Mouse (Mus musculus) liver, embryonic 14.5 days (tissue): ENCODE results near the gene Bmf. TPM values are rescaled to one million over a fixed set of nuclear protein-coding genes. Genes with fewer than 3 reads are reported as not detected.

Experiments
- ATAC-seq: fragments of 200-750 bp; cut with Nextera tagmentation; 2 replicates; pipeline ENCODE4 v1.8.0; 2017; ENCODE audit warnings: moderate number of reproducible peaks, mild to moderate bottlenecking, moderate library complexity; ENCODE audit not compliant: insufficient read depth
- DNase-seq, 3 experiments: peaks; one replicate each; pipeline ENCODE4 v3.0.0-alpha.2; 2012 to 2013; ENCODE audit warnings: low read depth in 3 of 3, low spot score in 3 of 3
- H3K27ac ChIP-seq: fragments of 300-500 bp; sonication (generic); 2 replicates; pipeline ENCODE4 v1.5.1; 2014; ENCODE audit warnings: moderate library complexity, mild to moderate bottlenecking, control low read depth, inconsistent platforms
- H3K27me3 ChIP-seq: fragments of 300-500 bp; sonication (generic); 2 replicates; pipeline ENCODE4 v1.6.1; 2014; ENCODE audit warnings: mild to moderate bottlenecking, low read length, moderate library complexity; ENCODE audit not compliant: control insufficient read depth, insufficient read depth
- H3K36me3 ChIP-seq: fragments of 300-500 bp; sonication (generic); replicated peaks from 2 replicates; pipeline ENCODE4 v1.6.1; 2014; ENCODE audit warnings: low read depth; ENCODE audit not compliant: control insufficient read depth, insufficient read depth
- H3K4me1 ChIP-seq, 2 experiments: fragments of 200-500 bp in 1 of 2; fragments of 300-500 bp in 1 of 2; sonication (generic) in 1 of 2; replicated peaks; 2 replicates each; pipeline ENCODE4 v1.6.1; 2012 to 2014; ENCODE audit warnings: antibody characterized with exemption in 1 of 2, inconsistent platforms in 1 of 2, low read length in 1 of 2; ENCODE audit not compliant: control insufficient read depth in 2 of 2, insufficient read depth in 2 of 2
- H3K4me2 ChIP-seq: fragments of 300-500 bp; sonication (generic); 2 replicates; pipeline ENCODE4 v1.6.1; 2014; ENCODE audit warnings: low read depth, mild to moderate bottlenecking, control low read depth, moderate library complexity
- H3K4me3 ChIP-seq, 2 experiments: fragments of 200-500 bp in 1 of 2; fragments of 300-500 bp in 1 of 2; sonication (generic) in 1 of 2; 2 replicates each; pipeline ENCODE4 v1.5.1; 2012 to 2014; ENCODE audit warnings: low read depth in 2 of 2, low read length in 2 of 2, mild to moderate bottlenecking in 2 of 2, control low read depth in 1 of 2, inconsistent platforms in 1 of 2, moderate library complexity in 1 of 2; ENCODE audit not compliant: insufficient read depth in 1 of 2
- H3K9ac ChIP-seq: fragments of 300-500 bp; sonication (generic); replicated peaks from 2 replicates; pipeline ENCODE4 v1.6.1; 2014; ENCODE audit warnings: mild to moderate bottlenecking, control low read depth, moderate library complexity
- H3K9me3 ChIP-seq: fragments of 300-500 bp; sonication (generic); 2 replicates; pipeline ENCODE4 v1.6.1; 2016; ENCODE audit warnings: low read length, mixed read lengths; ENCODE audit not compliant: control insufficient read depth
- CTCF ChIP-seq: IDR thresholded peaks from 2 replicates; pipeline ENCODE4 v1.5.1; 2016; ENCODE audit warnings: antibody characterized with exemption, low read depth, control low read depth
- EP300 ChIP-seq: IDR thresholded peaks from 2 replicates; pipeline ENCODE4 v1.6.1; 2016; ENCODE audit warnings: antibody characterized with exemption, low read depth
- WGBS: fragments of 180-500 bp; shearing (Covaris S2); extraction: QIAGEN DNeasy Blood & Tissue Kit; methylation state at CpG from one replicate; pipeline ENCODE4 v1.1.7; 2014; ENCODE audit not compliant: insufficient replicate concordance; 5-methylcytosine and 5-hydroxymethylcytosine counted together
- polyA plus RNA-seq, 2 experiments: library from polyadenylated mRNA; depleted of rRNA in 1 of 2; stranded (reverse) in 1 of 2; unstranded in 1 of 2; fragments of >200 nt; fragmentation: Nextera tagmentation in 1 of 2; extraction: Ambion mirVana in 1 of 2; gene quantifications; 2 replicates each; pipeline versions ENCODE4 v1.2.1 to v1.2.3; 2012 to 2014

Gene Bmf
- polyA plus RNA-seq, 2 experiments: 0.70 to 0.87 TPM

DNA sequence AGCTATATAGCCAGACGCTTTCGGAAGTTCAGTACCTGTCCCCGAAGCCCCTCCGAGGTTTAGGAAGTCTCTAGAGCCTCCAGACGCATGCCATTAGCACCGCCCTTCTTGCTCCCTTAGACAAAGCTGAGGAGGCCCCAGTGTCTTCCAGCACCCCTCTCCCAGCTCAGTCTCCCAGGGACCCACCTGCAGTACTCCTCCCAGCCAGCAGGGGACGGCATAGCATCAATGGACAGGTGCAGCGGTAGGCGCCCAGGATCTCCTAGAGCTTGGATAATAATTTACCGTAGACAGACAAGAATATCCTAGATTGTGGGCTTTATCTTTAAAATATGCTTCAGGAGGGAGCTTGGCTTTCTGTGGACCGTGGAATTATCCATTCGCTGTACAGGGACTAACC, 62.6 kb downstream of the Bmf start:
- H3K9me3 ChIP-seq: no peaks in the 10 kb centered on the region
- ATAC-seq: peak; percentile 34; the same call in 1 of the 2 replicates
- TF ChIP-seq CTCF (peak; percentile 99), EP300 (no peak)
- peaks cover 0 to 18% of the 10 kb centered on the region in 2 experiments; a peak in 3 of 4 replicates for H3K4me1 ChIP-seq
- no peak overlapping the region for H3K9ac ChIP-seq
- no peak overlapping the region for H3K4me3 ChIP-seq
- 0 out of 2 replicates have a peak overlapping the region, but pooled peaks have one; percentile 8 for H3K4me2 ChIP-seq
- peak in 1 of 3 experiments; percentile 20 for DNase-seq
- 15% methylated on average over 12 of the region's 12 CpGs for WGBS
- H3K36me3 ChIP-seq: no peaks in the 10 kb centered on the region
- no peaks in the 10 kb centered on the region for H3K27me3 ChIP-seq
- no peak overlapping the region for H3K27ac ChIP-seq

DNA sequence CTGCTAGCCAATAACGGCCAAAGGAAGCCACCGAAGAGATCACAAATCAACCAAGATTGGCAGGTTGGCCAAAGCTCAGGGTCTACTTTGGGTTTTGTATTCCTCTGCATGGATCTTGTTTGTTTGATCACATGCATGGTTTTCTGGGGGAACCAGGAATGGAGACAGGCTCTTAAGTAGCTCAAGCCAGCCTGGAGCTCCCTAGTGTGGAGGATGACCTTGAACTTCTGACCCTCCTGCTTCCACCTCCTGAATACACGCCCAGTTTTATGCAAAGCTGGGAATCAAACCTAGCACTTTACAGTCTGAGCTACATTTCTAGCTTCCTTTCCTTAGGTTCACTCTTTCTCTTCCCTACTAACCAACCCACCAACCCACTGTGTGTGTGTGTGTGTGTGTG, 64.1 kb downstream of the Bmf start:
- H3K9me3 ChIP-seq: no peaks in the 10 kb centered on the region
- no peak overlapping the region for H3K4me2 ChIP-seq
- no peak overlapping the region for H3K9ac ChIP-seq
- no peaks in the 10 kb centered on the region for H3K36me3 ChIP-seq
- TF ChIP-seq CTCF: no peak
- no peak for TF ChIP-seq EP300
- no peak overlapping the region for H3K4me3 ChIP-seq
- H3K27me3 ChIP-seq: no peaks in the 10 kb centered on the region
- WGBS: 69% methylated on average over 3 of the region's 3 CpGs
- H3K27ac ChIP-seq: no peak overlapping the region
- DNase-seq (no peak), ATAC-seq (no peak)
- peaks cover 3 to 19% of the 10 kb centered on the region in 2 experiments; a peak in 2 of 4 replicates for H3K4me1 ChIP-seq

DNA sequence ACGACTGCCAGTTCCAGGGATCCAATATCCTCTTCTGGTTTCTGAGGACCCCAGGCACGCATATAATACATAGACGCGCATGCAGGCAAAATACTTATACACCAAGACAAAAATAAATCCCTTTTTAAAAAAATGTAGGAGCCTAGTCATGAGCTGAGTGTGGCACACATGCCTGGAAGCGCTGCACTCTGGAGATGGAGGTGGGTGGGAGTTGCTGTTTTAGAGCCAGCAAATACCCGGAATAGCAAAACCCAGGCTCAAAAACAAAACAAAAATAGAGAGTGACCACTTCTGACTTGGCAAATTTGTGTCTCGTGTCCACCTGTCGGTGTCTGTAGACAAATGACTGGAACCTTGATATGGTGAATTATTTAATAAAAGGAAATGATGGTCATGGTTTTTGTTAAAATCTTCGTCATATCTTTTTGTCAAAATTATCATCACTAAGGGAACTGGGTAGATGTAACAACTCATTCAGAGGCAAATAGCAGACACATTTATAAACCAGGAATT, 65.0 kb downstream of the Bmf start:
- H3K4me1 ChIP-seq: peaks cover 5 to 22% of the 10 kb centered on the region in 2 experiments; a peak in 3 of 4 replicates
- H3K9ac ChIP-seq: no peak overlapping the region
- no peak overlapping the region for H3K27ac ChIP-seq
- no peaks in the 10 kb centered on the region for H3K27me3 ChIP-seq
- no peaks in the 10 kb centered on the region for H3K9me3 ChIP-seq
- DNase-seq: no peak
- TF ChIP-seq CTCF (no peak), EP300 (no peak)
- no peak overlapping the region for H3K4me3 ChIP-seq
- no peak overlapping the region for H3K4me2 ChIP-seq
- ATAC-seq: no peak
- 68% methylated on average over 9 of the region's 9 CpGs for WGBS
- H3K36me3 ChIP-seq: no peaks in the 10 kb centered on the region

DNA sequence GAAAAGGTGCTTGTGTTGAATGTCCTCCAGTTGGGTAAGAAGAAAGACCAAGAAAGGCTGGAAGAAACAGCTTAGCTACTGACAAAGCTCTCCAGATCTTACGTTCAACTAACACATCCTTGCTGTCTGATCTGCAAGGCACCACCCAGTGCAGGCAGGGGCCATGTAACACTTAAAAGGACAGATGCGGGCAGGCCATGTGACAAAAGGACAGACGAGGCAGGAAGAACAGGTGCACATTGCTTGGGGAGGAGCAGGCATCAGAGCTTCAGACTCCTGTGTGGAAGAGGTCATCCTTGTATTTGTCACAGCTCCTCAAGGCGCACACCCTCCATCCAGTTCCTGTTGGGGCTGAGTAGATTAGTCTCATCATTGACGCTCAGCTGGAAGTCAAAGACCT, 66.5 kb downstream of the Bmf start:
- H3K4me3 ChIP-seq: no peak overlapping the region
- ATAC-seq (no peak), DNase-seq (no peak)
- H3K27me3 ChIP-seq: no peaks in the 10 kb centered on the region
- 57% methylated on average over 5 of the region's 5 CpGs for WGBS
- no peaks in the 10 kb centered on the region for H3K36me3 ChIP-seq
- peaks cover 5 to 28% of the 10 kb centered on the region in 2 experiments; a peak in 3 of 4 replicates for H3K4me1 ChIP-seq
- no peak overlapping the region for H3K4me2 ChIP-seq
- no peak overlapping the region for H3K9ac ChIP-seq
- H3K9me3 ChIP-seq: no peaks in the 10 kb centered on the region
- no peak for TF ChIP-seq CTCF
- TF ChIP-seq EP300: no peak
- no peak overlapping the region for H3K27ac ChIP-seq

GRCm38 (mm10) chr2:118480886-118481285, 68.6 kb downstream of the Bmf start:
- WGBS: 79% methylated on average over 7 of the region's 7 CpGs
- Histone ChIP-seq H3K9ac (no peak overlapping the region), H3K4me2 (peak overlapping the region; percentile 31), H3K36me3 (peaks cover 12% of the 10 kb centered on the region), H3K4me3 (no peak overlapping the region), H3K4me1 (peaks cover 5 to 26% of the 10 kb centered on the region in 2 experiments; a peak in 3 of 4 replicates), H3K9me3 (no peaks in the 10 kb centered on the region), H3K27ac (peak overlapping the region; percentile 7), H3K27me3 (no peaks in the 10 kb centered on the region)
- peak in 1 of 3 experiments; percentile 28 for DNase-seq
- TF ChIP-seq CTCF: no peak
- TF ChIP-seq EP300: no peak
- 0 out of 2 replicates have a peak, but pooled peaks have one; percentile 12 for ATAC-seq
